Mouse (Mus musculus) erythroblast, adult 5-6 weeks (primary cell): ENCODE measurements around the gene Eya4. TPM values are rescaled to one million over a fixed set of nuclear protein-coding genes. Genes with fewer than 3 reads are reported as not detected.

Experiments
- ATAC-seq: replicated peaks from 2 replicates; pipeline ENCODE4 v1.8.0; 2016; ENCODE audit warnings: moderate number of reproducible peaks, mild to moderate bottlenecking, moderate TSS enrichment, inconsistent platforms; ENCODE audit not compliant: poor library complexity, low FRiP score, severe bottlenecking
- total RNA-seq, 2 experiments: library from RNA; stranded (forward) in 1 of 2; stranded (reverse) in 1 of 2; fragments of 150-400 nt in 1 of 2; fragments of 200-764, 138-1000 nt in 1 of 2; gene quantifications; 2 replicates each; pipeline versions ENCODE4 v1.2.3 to v1.2.4; 2015 to 2017; ENCODE audit warnings: low replicate concordance in 2 of 2

The Eya4 gene
- total RNA-seq, 2 experiments from 2014 or later: not detected

- no peak for ATAC-seq
These were observed 113.7 kb downstream of the Eya4 start for GRCm38 (mm10) chr10:23236918-23237317.

GRCm38 (mm10) chr10:23235405-23235804 is 115.2 kb downstream of the Eya4 start:
- no peak for ATAC-seq

GRCm38 (mm10) chr10:23233425-23233824 is 117.2 kb downstream of the Eya4 start:
- no peak for ATAC-seq

- no peak for ATAC-seq
These were observed 119.7 kb downstream of the Eya4 start for GRCm38 (mm10) chr10:23230863-23231262.

- no peak for ATAC-seq
These were observed 127.2 kb downstream of the Eya4 start for GRCm38 (mm10) chr10:23223336-23223735.

- ATAC-seq: no peak
These were observed 130.2 kb downstream of the Eya4 start for GRCm38 (mm10) chr10:23220432-23220831.

- no peak for ATAC-seq
These were observed 133.8 kb downstream of the Eya4 start for GRCm38 (mm10) chr10:23216815-23217214.

GRCm38 (mm10) chr10:23211381-23211780 is 139.2 kb downstream of the Eya4 start:
- ATAC-seq: no peak

GRCm38 (mm10) chr10:23203885-23204284 is 146.7 kb downstream of the Eya4 start:
- ATAC-seq: no peak

- ATAC-seq: no peak
These were observed 147.3 kb downstream of the Eya4 start for GRCm38 (mm10) chr10:23203144-23203838.

GRCm38 (mm10) chr10:23202591-23202990 is 148.0 kb downstream of the Eya4 start:
- ATAC-seq: no peak

- ATAC-seq: no peak
These were observed 152.3 kb downstream of the Eya4 start for GRCm38 (mm10) chr10:23198251-23198650.

- ATAC-seq: no peak
These were observed 154.2 kb downstream of the Eya4 start for GRCm38 (mm10) chr10:23196336-23196735.

- no peak for ATAC-seq
These were observed 155.2 kb downstream of the Eya4 start for GRCm38 (mm10) chr10:23195337-23195736.

- no peak for ATAC-seq
These were observed 160.8 kb downstream of the Eya4 start for GRCm38 (mm10) chr10:23189836-23190235.

- no peak for ATAC-seq
These were observed 165.2 kb downstream of the Eya4 start for GRCm38 (mm10) chr10:23185391-23185790.

GRCm38 (mm10) chr10:23181572-23182493 is 168.8 kb downstream of the Eya4 start:
- no peak for ATAC-seq

- ATAC-seq: no peak
These were observed 171.3 kb downstream of the Eya4 start for GRCm38 (mm10) chr10:23179285-23179684.

- no peak for ATAC-seq
These were observed 173.1 kb downstream of the Eya4 start for GRCm38 (mm10) chr10:23177347-23178046.

GRCm38 (mm10) chr10:23176666-23177346 is 173.8 kb downstream of the Eya4 start:
- no peak for ATAC-seq
